Mouse (Mus musculus) embryonic facial prominence, embryonic 12.5 days (tissue): ENCODE measurements around the gene St6galnac6. TPM values are rescaled to one million over a fixed set of nuclear protein-coding genes. Genes with fewer than 3 reads are reported as not detected.

Experiments
- ATAC-seq: fragments of 200-750 bp; cut with Nextera tagmentation; 2 replicates; pipeline ENCODE4 v1.8.0; 2017; ENCODE audit not compliant: insufficient number of reproducible peaks, insufficient read depth, low FRiP score, low TSS enrichment
- H3K27ac ChIP-seq: fragments of 300-500 bp; sonication (generic); 2 replicates; pipeline ENCODE4 v1.5.1; 2016; ENCODE audit warnings: mild to moderate bottlenecking
- H3K27me3 ChIP-seq: fragments of 300-500 bp; sonication (generic); 2 replicates; pipeline ENCODE4 v1.6.1; 2016; ENCODE audit warnings: mild to moderate bottlenecking, moderate library complexity
- H3K36me3 ChIP-seq: fragments of 300-500 bp; sonication (generic); 2 replicates; pipeline ENCODE4 v1.6.1; 2016; ENCODE audit warnings: mild to moderate bottlenecking
- H3K4me1 ChIP-seq: fragments of 300-500 bp; sonication (generic); 2 replicates; pipeline ENCODE4 v1.6.1; 2016
- H3K4me2 ChIP-seq: fragments of 300-500 bp; sonication (generic); replicated peaks from 2 replicates; pipeline ENCODE4 v1.6.1; 2016; ENCODE audit warnings: mild to moderate bottlenecking, moderate library complexity
- H3K4me3 ChIP-seq: fragments of 300-500 bp; sonication (generic); 2 replicates; pipeline ENCODE4 v1.5.1; 2016; ENCODE audit warnings: mild to moderate bottlenecking
- H3K9ac ChIP-seq: fragments of 300-500 bp; sonication (generic); 2 replicates; pipeline ENCODE4 v1.6.1; 2016; ENCODE audit warnings: mild to moderate bottlenecking, moderate library complexity
- H3K9me3 ChIP-seq: fragments of 300-500 bp; sonication (generic); 2 replicates; pipeline ENCODE4 v1.6.1; 2016; ENCODE audit warnings: mild to moderate bottlenecking, moderate library complexity
- WGBS: fragments of 180-500 bp; shearing (Covaris S2); methylation state at CpG from one replicate; pipeline ENCODE4 v1.1.7; 2016; 5-methylcytosine and 5-hydroxymethylcytosine counted together
- polyA plus RNA-seq: library from polyadenylated mRNA; unstranded; fragments of >200 nt; fragmentation: Nextera tagmentation; extraction: Ambion mirVana; gene quantifications from 2 replicates; pipeline ENCODE4 v1.2.1, GENCODE M21; 2016

St6galnac6 gene
- polyA plus RNA-seq, 1 experiment from 2014 or later, result 26.4 TPM

DNA sequence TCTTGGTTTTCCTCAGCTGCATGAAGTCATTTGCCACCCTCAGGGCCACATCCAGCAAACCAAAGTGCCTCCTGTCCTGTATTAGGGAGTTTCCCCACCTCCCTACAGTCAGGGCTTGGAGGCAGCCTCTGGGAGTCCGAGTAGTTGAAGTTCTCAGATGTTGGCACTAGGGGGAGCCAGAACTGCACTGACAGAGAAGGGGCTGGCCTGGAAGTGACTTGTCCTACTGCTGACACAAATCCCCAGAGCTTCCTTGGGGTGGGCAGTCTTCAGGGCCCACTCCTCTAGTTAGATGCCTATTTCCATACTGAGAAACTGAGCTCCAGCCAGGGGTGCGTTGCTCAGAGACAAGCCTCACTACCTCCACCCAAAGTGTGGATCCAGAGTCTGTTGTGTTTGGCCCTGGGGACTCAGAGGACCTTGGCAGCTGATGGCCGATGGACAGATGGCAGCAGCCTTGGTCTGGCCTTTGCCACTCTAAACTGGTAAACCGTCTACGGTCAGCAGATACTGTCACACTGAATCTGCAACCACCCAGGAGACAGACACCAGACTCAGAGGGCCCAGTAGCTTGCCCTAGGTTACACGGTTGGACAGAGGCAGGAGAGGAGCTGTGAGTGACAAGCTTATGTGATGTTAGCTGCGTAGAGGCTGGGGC, 32.4 kb downstream of the St6galnac6 start:
- WGBS, result 46% methylated on average over 7 of the region's 7 CpGs
- no peak overlapping the region for H3K4me3 ChIP-seq
- H3K4me1 ChIP-seq, result peaks cover 18% of the 10 kb centered on the region
- H3K9me3 ChIP-seq, result no peaks in the 10 kb centered on the region
- ATAC-seq, result no peak
- no peaks in the 10 kb centered on the region for H3K27me3 ChIP-seq
- H3K4me2 ChIP-seq, result no peak overlapping the region
- H3K36me3 ChIP-seq, result no peaks in the 10 kb centered on the region
- H3K9ac ChIP-seq, result no peak overlapping the region
- H3K27ac ChIP-seq, result no peak overlapping the region

- H3K4me3 ChIP-seq, result no peak overlapping the region
- no peaks in the 10 kb centered on the region for H3K27me3 ChIP-seq
- 72% methylated on average over 5 of the region's 5 CpGs for WGBS
- ATAC-seq, result no peak
- H3K4me2 ChIP-seq, result no peak overlapping the region
- H3K9ac ChIP-seq, result no peak overlapping the region
- H3K27ac ChIP-seq, result no peak overlapping the region
- no peaks in the 10 kb centered on the region for H3K9me3 ChIP-seq
- H3K4me1 ChIP-seq, result peaks cover 18% of the 10 kb centered on the region
- H3K36me3 ChIP-seq, result no peaks in the 10 kb centered on the region
Observed at GRCm38 (mm10) chr2:32633660-32634059, 34.2 kb downstream of the St6galnac6 start.

GRCm38 (mm10) chr2:32634277-32635105, 35.0 kb downstream of the St6galnac6 start:
- Histone ChIP-seq H3K9me3 (no peaks in the 10 kb centered on the region), H3K4me2 (no peak overlapping the region), H3K4me1 (peaks cover 9% of the 10 kb centered on the region), H3K27me3 (no peaks in the 10 kb centered on the region), H3K4me3 (no peak overlapping the region), H3K27ac (no peak overlapping the region), H3K36me3 (no peaks in the 10 kb centered on the region), H3K9ac (no peak overlapping the region)
- ATAC-seq, result no peak
- WGBS, result 81% methylated on average over 10 of the region's 10 CpGs

DNA sequence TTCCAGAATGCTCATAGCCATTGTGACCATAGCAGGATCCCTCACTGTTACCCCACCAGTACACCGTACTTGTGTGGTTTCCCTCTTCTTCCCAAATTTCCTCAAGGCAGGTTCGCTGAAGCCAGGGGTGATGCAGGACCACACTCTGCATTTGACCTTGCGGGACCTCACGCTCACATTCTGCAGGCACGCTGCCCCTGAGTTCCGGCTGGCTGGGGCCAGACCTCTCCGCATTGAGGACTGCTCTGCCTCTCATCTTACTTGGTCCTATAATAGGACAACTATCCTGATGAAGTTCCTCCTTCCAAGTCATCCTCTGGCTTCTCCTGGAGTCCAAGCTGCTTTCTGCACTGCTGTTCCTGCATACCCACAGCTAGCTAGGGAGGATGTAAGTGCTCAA, 37.1 kb downstream of the St6galnac6 start:
- H3K27ac ChIP-seq, result 0 out of 2 replicates have a peak overlapping the region, but pooled peaks have one; percentile 3
- no peaks in the 10 kb centered on the region for H3K27me3 ChIP-seq
- 73% methylated on average over 7 of the region's 7 CpGs for WGBS
- H3K4me1 ChIP-seq, result peaks cover 7% of the 10 kb centered on the region
- H3K9me3 ChIP-seq, result no peaks in the 10 kb centered on the region
- no peak overlapping the region for H3K4me3 ChIP-seq
- no peak for ATAC-seq
- no peak overlapping the region for H3K4me2 ChIP-seq
- no peaks in the 10 kb centered on the region for H3K36me3 ChIP-seq
- no peak overlapping the region for H3K9ac ChIP-seq

DNA sequence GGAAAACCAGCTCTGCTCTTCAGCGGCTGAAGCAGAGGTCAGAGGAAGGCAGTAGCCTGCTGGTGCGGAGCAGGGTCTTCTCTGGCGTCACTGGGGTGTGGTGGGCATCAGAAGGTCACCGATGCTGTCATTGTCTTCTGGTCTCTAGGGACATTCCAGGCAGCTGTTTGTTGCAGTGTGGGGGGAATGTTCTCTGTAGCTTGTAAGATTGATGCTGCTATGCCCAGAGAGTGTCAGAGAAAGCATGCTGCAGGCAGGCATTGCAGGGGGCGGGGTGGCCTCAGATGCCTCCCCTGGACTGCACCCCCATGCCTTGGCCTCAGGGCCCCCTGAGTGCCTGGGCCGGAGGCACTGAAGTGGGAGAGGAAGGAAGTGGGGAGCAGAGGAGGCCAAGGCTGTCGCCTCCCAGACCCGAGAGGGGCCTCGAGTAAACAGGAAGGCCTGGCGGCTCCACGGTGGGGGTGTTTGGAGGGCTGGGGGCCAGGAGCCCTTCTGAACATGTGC, 38.3 kb downstream of the St6galnac6 start:
- H3K27me3 ChIP-seq, result no peaks in the 10 kb centered on the region
- no peak overlapping the region for H3K4me2 ChIP-seq
- no peaks in the 10 kb centered on the region for H3K9me3 ChIP-seq
- no peak overlapping the region for H3K4me3 ChIP-seq
- H3K4me1 ChIP-seq, result peaks cover 9% of the 10 kb centered on the region
- H3K9ac ChIP-seq, result no peak overlapping the region
- no peaks in the 10 kb centered on the region for H3K36me3 ChIP-seq
- 21% methylated on average over 11 of the region's 11 CpGs for WGBS
- no peak for ATAC-seq
- H3K27ac ChIP-seq, result peak overlapping the region; percentile 63

DNA sequence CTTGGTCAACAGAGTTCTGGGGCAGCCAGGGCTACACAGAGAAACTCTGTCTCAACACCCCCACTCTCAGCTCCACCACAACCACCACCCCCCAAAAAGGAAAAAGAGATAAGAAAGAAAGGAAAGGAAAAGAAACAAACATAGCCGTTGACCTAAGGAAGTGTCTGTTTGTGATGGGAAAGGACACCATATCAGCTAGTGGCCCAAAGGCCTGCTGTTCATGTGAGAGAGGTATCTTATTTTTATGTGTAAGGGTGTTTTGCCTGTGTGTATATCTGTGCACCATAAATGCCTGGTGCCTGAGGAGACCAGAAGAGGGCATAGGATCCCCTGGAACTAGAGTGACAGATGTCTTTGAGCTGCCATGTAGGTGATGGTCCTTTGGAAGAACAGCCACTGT, 40.1 kb downstream of the St6galnac6 start:
- no peak overlapping the region for H3K9ac ChIP-seq

DNA sequence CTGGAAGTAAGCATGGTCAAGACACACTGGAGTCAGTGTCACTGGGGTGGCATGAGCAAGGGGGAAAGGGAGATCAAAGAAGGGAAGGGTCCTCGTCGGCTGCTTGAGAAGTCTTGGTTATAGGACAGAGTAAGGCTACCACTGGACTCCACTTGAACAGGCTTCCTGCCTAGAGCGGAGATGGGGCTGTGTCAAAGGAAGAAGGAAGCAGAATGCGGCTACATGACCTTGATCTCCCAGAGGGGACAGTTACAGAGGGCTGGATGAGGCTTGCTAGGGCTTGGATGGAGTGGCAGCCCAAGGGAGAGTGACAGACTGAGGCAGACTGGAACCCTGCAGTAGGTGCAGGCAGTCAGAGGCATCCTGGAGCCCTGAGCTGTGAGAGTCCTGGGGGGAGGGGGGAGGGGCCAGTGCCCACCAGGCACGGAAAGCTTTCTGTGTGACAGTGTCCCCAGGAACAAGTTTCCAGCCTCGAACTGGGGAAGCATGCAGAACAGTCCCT, 41.1 kb downstream of the St6galnac6 start:
- no peaks in the 10 kb centered on the region for H3K36me3 ChIP-seq
- WGBS, result 56% methylated on average over 6 of the region's 6 CpGs
- H3K4me3 ChIP-seq, result no peak overlapping the region
- H3K4me2 ChIP-seq, result no peak overlapping the region
- no peaks in the 10 kb centered on the region for H3K27me3 ChIP-seq
- no peak for ATAC-seq
- no peak overlapping the region for H3K9ac ChIP-seq
- no peaks in the 10 kb centered on the region for H3K9me3 ChIP-seq
- peaks cover 15% of the 10 kb centered on the region for H3K4me1 ChIP-seq
- no peak overlapping the region for H3K27ac ChIP-seq

More for the DNA sequence above, 40.1 kb downstream of the St6galnac6 start:
- H3K4me2 ChIP-seq, result no peak overlapping the region
- no peaks in the 10 kb centered on the region for H3K27me3 ChIP-seq
- H3K4me3 ChIP-seq, result no peak overlapping the region
- no peak for ATAC-seq
- 73% methylated on average over 1 of the region's 1 CpGs for WGBS
- H3K9me3 ChIP-seq, result no peaks in the 10 kb centered on the region
- H3K27ac ChIP-seq, result no peak overlapping the region
- no peaks in the 10 kb centered on the region for H3K36me3 ChIP-seq
- H3K4me1 ChIP-seq, result peaks cover 10% of the 10 kb centered on the region

GRCm38 (mm10) chr2:32641810-32642209, 42.3 kb downstream of the St6galnac6 start:
- Histone ChIP-seq H3K27ac (no peak overlapping the region), H3K4me2 (no peak overlapping the region), H3K4me1 (peaks cover 23% of the 10 kb centered on the region), H3K9ac (no peak overlapping the region), H3K4me3 (no peak overlapping the region), H3K36me3 (no peaks in the 10 kb centered on the region), H3K9me3 (no peaks in the 10 kb centered on the region), H3K27me3 (no peaks in the 10 kb centered on the region)
- WGBS, result 80% methylated on average over 5 of the region's 5 CpGs
- no peak for ATAC-seq

- Histone ChIP-seq H3K4me2 (no peak overlapping the region), H3K9ac (no peak overlapping the region), H3K4me3 (no peak overlapping the region), H3K27me3 (no peaks in the 10 kb centered on the region), H3K27ac (no peak overlapping the region), H3K9me3 (no peaks in the 10 kb centered on the region), H3K36me3 (no peaks in the 10 kb centered on the region), H3K4me1 (peaks cover 21% of the 10 kb centered on the region)
- WGBS, result 75% methylated on average over 7 of the region's 7 CpGs
- ATAC-seq, result no peak
Observed at GRCm38 (mm10) chr2:32642813-32643212, 43.3 kb downstream of the St6galnac6 start.

DNA sequence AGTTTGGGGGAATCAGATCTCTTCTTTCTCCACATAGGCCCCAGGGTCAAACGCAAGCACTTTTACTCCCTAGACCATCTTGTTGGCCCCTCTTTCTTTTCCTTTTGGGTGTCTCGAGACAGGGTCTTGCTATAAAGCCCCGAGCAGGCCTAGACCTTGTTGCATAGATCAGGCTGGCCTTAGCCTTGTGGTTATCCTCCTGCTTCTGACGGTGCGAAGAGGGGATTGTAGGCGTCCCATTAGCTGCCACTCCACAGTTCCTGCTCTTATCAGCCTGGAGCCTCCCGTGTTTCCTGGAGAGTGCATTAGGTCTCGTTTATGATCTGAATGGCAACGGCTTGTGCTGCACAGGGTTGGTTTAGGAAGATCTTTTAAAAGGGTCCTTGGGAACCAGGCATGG, 44.6 kb downstream of the St6galnac6 start:
- Histone ChIP-seq H3K4me2 (no peak overlapping the region), H3K9ac (no peak overlapping the region), H3K9me3 (no peaks in the 10 kb centered on the region), H3K4me1 (peaks cover 16% of the 10 kb centered on the region; the same call in 1 of the 2 replicates), H3K36me3 (no peaks in the 10 kb centered on the region), H3K4me3 (no peak overlapping the region), H3K27me3 (no peaks in the 10 kb centered on the region), H3K27ac (no peak overlapping the region)
- WGBS, result 81% methylated on average over 9 of the region's 9 CpGs
- no peak for ATAC-seq

- Histone ChIP-seq H3K9me3 (no peaks in the 10 kb centered on the region), H3K27ac (no peak overlapping the region), H3K36me3 (no peaks in the 10 kb centered on the region), H3K4me2 (no peak overlapping the region), H3K27me3 (no peaks in the 10 kb centered on the region), H3K9ac (no peak overlapping the region), H3K4me3 (no peak overlapping the region), H3K4me1 (peaks cover 16% of the 10 kb centered on the region; the same call in 1 of the 2 replicates)
- no peak for ATAC-seq
- WGBS, result 77% methylated on average over 8 of the region's 8 CpGs
Observed at GRCm38 (mm10) chr2:32644799-32645475, 45.4 kb downstream of the St6galnac6 start.
